8 mouse cellular contexts compared by ENCODE assay signal in the genomic region with DNA sequence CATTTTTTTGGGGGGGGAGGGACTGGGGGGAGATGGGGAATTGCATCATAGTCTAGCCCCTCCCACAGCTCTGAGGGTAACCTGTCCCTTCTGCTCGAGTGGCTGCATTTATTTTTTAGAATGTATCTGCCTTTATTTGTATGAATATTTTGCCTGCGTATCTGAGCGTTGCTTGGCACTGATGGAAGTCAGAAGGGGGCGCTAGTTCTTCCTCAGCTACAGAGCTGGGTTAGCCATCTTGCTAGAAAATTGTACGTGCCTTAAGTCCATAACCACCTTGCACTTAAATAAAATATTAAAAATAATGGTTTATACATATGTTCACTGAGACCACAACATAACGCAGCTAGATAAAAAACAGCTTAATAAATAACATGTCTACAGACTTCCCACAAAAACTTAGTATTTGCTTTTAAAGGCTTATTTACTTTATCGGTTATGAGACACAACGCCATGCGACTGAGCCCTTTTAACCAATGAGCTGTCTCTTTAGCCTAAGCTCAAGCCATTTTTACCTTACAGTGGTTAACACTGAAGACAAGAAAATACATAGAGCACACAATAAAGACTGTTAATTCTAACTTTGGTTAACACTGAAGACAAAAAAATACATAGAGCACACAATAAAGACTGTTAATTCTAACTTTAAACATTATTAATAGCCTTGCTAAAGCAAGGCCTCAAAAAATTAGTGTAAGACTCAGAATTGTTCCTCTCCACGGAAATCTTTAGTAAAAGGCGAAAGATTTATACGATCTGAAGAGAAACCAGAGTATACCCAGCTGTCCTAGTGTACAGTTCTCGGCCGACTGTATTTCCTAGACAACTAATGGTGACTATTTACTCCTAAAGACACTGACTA. TPM values are rescaled to one million over a fixed set of nuclear protein-coding genes. Genes with fewer than 3 reads are reported as not detected.
DNase-seq lines count a peak whose midpoint lies in the region; ATAC-seq and TF ChIP-seq lines count a peak whose summit lies in the region.

No protein-coding gene starts in this region.

- peak overlapping the region; percentile 59 for H3K4me3 ChIP-seq in forebrain, embryonic 12.5 days (replicated peaks)
- peak overlapping the region; percentile 66 for H3K4me3 ChIP-seq in hindbrain, embryonic 13.5 days
- peak overlapping the region; percentile 66 for H3K4me3 ChIP-seq in limb, embryonic 14.5 days (replicated peaks; ENCODE audit: low read length)
- peak overlapping the region; percentile 63 for H3K4me3 ChIP-seq in midbrain, embryonic 14.5 days (replicated peaks; ENCODE audit: low read depth, low read length)

- peak overlapping the region; percentile 70 for H3K4me2 ChIP-seq in forebrain, embryonic 12.5 days
- H3K4me2 ChIP-seq in hindbrain, embryonic 13.5 days: peak overlapping the region; percentile 66
- peak overlapping the region; percentile 56 for H3K4me2 ChIP-seq in limb, embryonic 14.5 days (replicated peaks; ENCODE audit: low read depth, low read length, severe bottlenecking)
- H3K4me2 ChIP-seq in midbrain, embryonic 14.5 days (ENCODE audit: low read length): peak overlapping the region; percentile 75

- no peaks in the 10 kb centered on the region for H3K9me3 ChIP-seq in forebrain, embryonic 12.5 days
- no peaks in the 10 kb centered on the region for H3K9me3 ChIP-seq in hindbrain, embryonic 13.5 days
- no peaks in the 10 kb centered on the region for H3K9me3 ChIP-seq in limb, embryonic 14.5 days (ENCODE audit: control insufficient read depth, low read length)
- no peaks in the 10 kb centered on the region for H3K9me3 ChIP-seq in midbrain, embryonic 14.5 days (ENCODE audit: control insufficient read depth, low read length)

- no peak overlapping the region for H3K9ac ChIP-seq in forebrain, embryonic 12.5 days
- peak overlapping the region; percentile 51; the same call in 1 of the 2 replicates for H3K9ac ChIP-seq in hindbrain, embryonic 13.5 days
- H3K9ac ChIP-seq in limb, embryonic 14.5 days (ENCODE audit: low read depth, low read length, severe bottlenecking): peak overlapping the region; percentile 86
- H3K9ac ChIP-seq in midbrain, embryonic 14.5 days (replicated peaks; ENCODE audit: low read length): peak overlapping the region; percentile 80

- no peaks in the 10 kb centered on the region for H3K27me3 ChIP-seq in forebrain, embryonic 12.5 days
- H3K27me3 ChIP-seq in hindbrain, embryonic 13.5 days: no peaks in the 10 kb centered on the region
- H3K27me3 ChIP-seq in limb, embryonic 14.5 days (ENCODE audit: control insufficient read depth, insufficient read depth, low read length): no peaks in the 10 kb centered on the region
- no peaks in the 10 kb centered on the region for H3K27me3 ChIP-seq in midbrain, embryonic 14.5 days (ENCODE audit: control insufficient read depth, insufficient read depth, low read length)

- peaks cover 10% of the 10 kb centered on the region for H3K4me1 ChIP-seq in forebrain, embryonic 12.5 days
- H3K4me1 ChIP-seq in hindbrain, embryonic 13.5 days (replicated peaks): peaks cover 20% of the 10 kb centered on the region
- peaks cover 4% of the 10 kb centered on the region; the same call in 1 of the 2 replicates for H3K4me1 ChIP-seq in limb, embryonic 14.5 days (ENCODE audit: control insufficient read depth, insufficient read depth, low read length)
- H3K4me1 ChIP-seq in midbrain, embryonic 14.5 days (ENCODE audit: control insufficient read depth, insufficient read depth, low read length): peaks cover 4% of the 10 kb centered on the region; the same call in 1 of the 2 replicates

- peak; percentile 5; the same call in 1 of the 2 replicates for ATAC-seq in cerebellum, adult (ENCODE audit: insufficient number of reproducible peaks, low FRiP score, low TSS enrichment)
- peak; percentile 86 for ATAC-seq in forebrain, embryonic 12.5 days (ENCODE audit: low FRiP score)
- ATAC-seq in hindbrain, embryonic 13.5 days (ENCODE audit: low FRiP score): peak; percentile 89
- peak; percentile 86 for ATAC-seq in limb, embryonic 14.5 days (ENCODE audit: low FRiP score, low read depth)
- peak; percentile 85 for ATAC-seq in midbrain, embryonic 14.5 days (ENCODE audit: low FRiP score, low TSS enrichment)

- peak overlapping the region; percentile 97 for H3K27ac ChIP-seq in forebrain, embryonic 12.5 days
- H3K27ac ChIP-seq in hindbrain, embryonic 13.5 days: peak overlapping the region; percentile 96
- H3K27ac ChIP-seq in limb, embryonic 14.5 days (replicated peaks; ENCODE audit: low read depth, low read length): peak overlapping the region; percentile 97
- peak overlapping the region; percentile 96 for H3K27ac ChIP-seq in midbrain, embryonic 14.5 days (replicated peaks; ENCODE audit: low read depth, low read length)

- peak; percentile 56 for DNase-seq in urinary bladder, postnatal 14 days (ENCODE audit: low spot score)
- no peak for DNase-seq in urinary bladder, postnatal 10 days (ENCODE audit: low spot score)
- peak; percentile 85 for DNase-seq in limb, embryonic 14.5 days (ENCODE audit: low spot score)
- DNase-seq in midbrain, embryonic 14.5 days: peak; percentile 87
- peak; percentile 39 for DNase-seq in testis, postnatal 14 days (ENCODE audit: low spot score)

- under 1% methylated on average over 14 of the region's 14 CpGs for WGBS in forebrain, embryonic 12.5 days
- under 1% methylated on average over 14 of the region's 14 CpGs for WGBS in hindbrain, embryonic 13.5 days
- WGBS in limb, embryonic 14.5 days: under 1% methylated on average over 14 of the region's 14 CpGs
- WGBS in midbrain, embryonic 14.5 days: under 1% methylated on average over 14 of the region's 14 CpGs

- no peaks in the 10 kb centered on the region; the same call in 1 of the 2 replicates for H3K36me3 ChIP-seq in forebrain, embryonic 12.5 days (replicated peaks)
- peaks cover 16% of the 10 kb centered on the region for H3K36me3 ChIP-seq in hindbrain, embryonic 13.5 days
- no peaks in the 10 kb centered on the region for H3K36me3 ChIP-seq in limb, embryonic 14.5 days (ENCODE audit: control insufficient read depth, insufficient read depth, low read length)
- H3K36me3 ChIP-seq in midbrain, embryonic 14.5 days (ENCODE audit: control insufficient read depth, insufficient read depth, low read length): no peaks in the 10 kb centered on the region

- peak; percentile 32; the same call in 1 of the 2 replicates for TF ChIP-seq POLR2A in limb, embryonic 14.5 days (IDR thresholded peaks at IDR 0.05; ENCODE audit: borderline replicate concordance, extremely low read depth, insufficient read depth, insufficient read length)

RNA-seq across cellular contexts. Expression of a gene that starts 0.7 kb away (rescaled TPM):
- polyA plus RNA-seq in forebrain, embryonic 12.5 days (2016; fragmentation: Nextera tagmentation; extraction: Ambion mirVana): 17.1 and 20.2 TPM in 2 replicates
- 32.0 and 34.5 TPM in 2 replicates for polyA plus RNA-seq in hindbrain, embryonic 13.5 days (2015; fragmentation: Nextera tagmentation; extraction: Ambion mirVana)
- 8.5 and 10.8 TPM in 2 replicates for polyA plus RNA-seq in limb, embryonic 14.5 days (2012; rRNA removed)
- polyA plus RNA-seq in limb, embryonic 14.5 days (2014; fragmentation: Nextera tagmentation; extraction: Ambion mirVana): 14.5 and 16.8 TPM in 2 replicates
- 28.2 and 33.5 TPM in 2 replicates for polyA plus RNA-seq in midbrain, embryonic 14.5 days (2014; fragmentation: Nextera tagmentation; extraction: Ambion mirVana)

RNA-seq across cellular contexts. Expression of a gene that starts 32.5 kb away (rescaled TPM):
- polyA plus RNA-seq in forebrain, embryonic 12.5 days (2016; fragmentation: Nextera tagmentation; extraction: Ambion mirVana): not detected in 2 replicates
- not detected in 2 replicates for polyA plus RNA-seq in hindbrain, embryonic 13.5 days (2015; fragmentation: Nextera tagmentation; extraction: Ambion mirVana)
- polyA plus RNA-seq in limb, embryonic 14.5 days (2012; rRNA removed): 0.05 TPM in 1 of 2 replicates, not detected in the other
- not detected in 2 replicates for polyA plus RNA-seq in limb, embryonic 14.5 days (2014; fragmentation: Nextera tagmentation; extraction: Ambion mirVana)
- not detected in 2 replicates for polyA plus RNA-seq in midbrain, embryonic 14.5 days (2014; fragmentation: Nextera tagmentation; extraction: Ambion mirVana)

RNA-seq across cellular contexts. Expression of a gene that starts 56.4 kb away (rescaled TPM):
- polyA plus RNA-seq in forebrain, embryonic 12.5 days (2016; fragmentation: Nextera tagmentation; extraction: Ambion mirVana): not detected in 2 replicates
- 0.04 TPM in 1 of 2 replicates, not detected in the other for polyA plus RNA-seq in hindbrain, embryonic 13.5 days (2015; fragmentation: Nextera tagmentation; extraction: Ambion mirVana)
- 0.03 and 0.06 TPM in 2 replicates for polyA plus RNA-seq in limb, embryonic 14.5 days (2012; rRNA removed)
- polyA plus RNA-seq in limb, embryonic 14.5 days (2014; fragmentation: Nextera tagmentation; extraction: Ambion mirVana): 0.39 TPM in 1 of 2 replicates, not detected in the other
- 0.07 TPM in 1 of 2 replicates, not detected in the other for polyA plus RNA-seq in midbrain, embryonic 14.5 days (2014; fragmentation: Nextera tagmentation; extraction: Ambion mirVana)

Comparison
In these comparisons a context has a peak if more than half of its experiments do, and no peak if none do; other contexts are left out.
1. ATAC-seq: peak in every context shown above with its lines; median percentile 89 in hindbrain, embryonic 13.5 days; 86 in forebrain, embryonic 12.5 days; 86 in limb, embryonic 14.5 days; 85 in midbrain, embryonic 14.5 days; 5 in cerebellum, adult.